Mouse (Mus musculus): ENCODE measurements around the gene AC141477.1. TPM values are rescaled to one million over a fixed set of nuclear protein-coding genes. Genes with fewer than 3 reads are reported as not detected.

The AC141477.1 gene
- total RNA-seq, 1 experiment from 2014 or later: not detected

DNA sequence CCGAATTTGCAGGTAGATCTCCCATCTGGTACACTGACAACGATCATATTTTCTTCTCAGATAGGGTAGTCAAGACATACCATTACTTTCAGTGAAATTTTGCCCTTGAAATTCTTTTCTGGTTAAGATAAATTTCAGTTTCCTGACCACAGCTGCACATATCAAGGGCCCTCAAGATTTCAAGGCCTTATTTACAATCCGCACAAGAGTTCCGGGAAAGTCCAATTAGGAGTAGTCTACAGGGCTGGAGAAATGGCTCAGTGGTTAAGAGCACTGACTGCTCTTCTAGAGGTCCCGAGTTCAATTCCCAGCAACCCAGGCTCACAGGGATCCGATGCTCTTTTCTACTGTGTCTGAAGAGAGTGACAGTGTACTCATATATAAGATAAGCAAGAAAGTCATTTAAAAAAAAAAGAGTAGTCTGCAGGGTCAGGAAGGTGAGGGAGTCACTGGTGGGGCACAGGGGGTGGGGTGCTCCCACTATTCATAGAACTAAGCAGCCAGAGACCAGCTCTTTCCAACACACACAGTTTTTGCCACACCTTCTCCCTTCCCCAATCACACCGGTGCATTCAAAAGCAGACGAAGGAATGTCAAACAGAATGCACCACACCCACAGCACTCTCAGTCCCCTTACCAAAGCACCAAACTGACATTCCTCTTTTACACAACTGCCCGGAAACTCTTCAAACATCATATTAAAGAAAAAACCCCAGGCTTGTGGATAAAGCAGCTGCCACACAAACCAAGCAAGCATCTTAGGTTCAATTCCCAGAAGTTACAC lies 945 bp downstream of the AC141477.1 start:
- no peak for ATAC-seq (replicated peaks in 1 of 2; ENCODE audit: insufficient read depth in 1 of 2, low FRiP score in 2 of 2, low TSS enrichment in 1 of 2, low read depth in 1 of 2, poor library complexity in 2 of 2, severe bottlenecking in 2 of 2)

DNA sequence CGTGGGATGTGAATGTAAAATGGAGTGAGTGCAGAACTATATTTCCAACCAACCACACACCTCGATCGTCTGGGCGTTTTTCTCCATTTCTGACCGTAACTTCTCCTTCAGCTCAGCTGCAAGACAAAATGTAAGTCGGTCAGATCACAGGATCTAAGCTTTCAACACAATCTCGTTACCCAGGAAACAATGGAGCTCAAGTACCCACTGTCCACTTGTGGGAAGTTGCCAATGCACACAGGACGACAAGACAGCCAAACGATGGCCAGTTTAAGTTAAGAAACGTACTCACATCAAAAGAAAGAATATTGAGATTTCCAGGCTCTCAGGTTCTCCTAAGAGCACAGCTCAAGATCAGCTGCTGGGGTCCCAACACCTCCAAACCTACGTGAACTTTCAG lies 6.3 kb downstream of the AC141477.1 start:
- ATAC-seq (replicated peaks in 1 of 2; ENCODE audit: insufficient read depth in 1 of 2, low FRiP score in 2 of 2, low TSS enrichment in 1 of 2, low read depth in 1 of 2, poor library complexity in 2 of 2, severe bottlenecking in 2 of 2): no peak

DNA sequence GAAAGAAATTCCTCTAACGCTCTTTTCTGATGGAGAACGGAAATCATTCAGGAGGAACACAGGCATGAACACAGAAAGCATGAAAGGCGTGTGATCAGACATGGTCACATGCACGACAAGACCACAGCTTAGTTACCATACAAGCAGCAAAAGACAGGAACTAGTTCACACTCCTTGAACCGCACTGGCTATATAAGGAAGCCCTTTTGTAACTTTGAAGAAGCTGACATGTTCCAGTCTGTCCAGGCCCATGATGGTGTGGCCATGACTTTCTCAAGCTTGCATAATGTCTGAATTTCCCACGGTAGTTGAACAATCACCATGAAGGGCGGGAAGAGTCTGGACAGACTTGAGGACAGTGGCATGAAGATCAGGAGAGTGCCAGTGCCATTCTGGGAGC lies 14.6 kb downstream of the AC141477.1 start:
- ATAC-seq (replicated peaks in 1 of 2; ENCODE audit: insufficient read depth in 1 of 2, low FRiP score in 2 of 2, low TSS enrichment in 1 of 2, low read depth in 1 of 2, poor library complexity in 2 of 2, severe bottlenecking in 2 of 2): peak in 1 of 2 experiments; percentile 48; a peak in 1 of 4 replicates

DNA sequence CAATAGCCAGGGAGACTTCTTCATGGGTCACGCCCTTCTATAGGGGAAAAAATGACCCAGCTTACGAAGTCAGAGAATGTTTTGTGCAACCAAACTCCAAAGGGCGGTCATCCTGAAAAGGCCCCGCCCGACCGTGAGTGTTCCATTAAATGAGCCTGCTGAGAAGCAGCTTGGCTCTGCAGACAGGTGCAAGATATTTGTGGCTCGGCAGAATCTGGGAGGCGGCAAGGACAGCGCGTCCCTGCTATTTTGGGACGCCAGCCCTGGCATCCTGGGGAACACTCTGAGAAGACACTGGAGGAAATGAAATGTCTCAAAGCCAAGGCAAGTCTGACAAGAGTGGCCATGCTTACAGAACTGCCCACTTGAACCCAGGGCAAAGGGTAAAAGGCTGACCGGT lies 23.4 kb downstream of the AC141477.1 start:
- no peak for ATAC-seq (replicated peaks in 1 of 2; ENCODE audit: insufficient read depth in 1 of 2, low FRiP score in 2 of 2, low TSS enrichment in 1 of 2, low read depth in 1 of 2, poor library complexity in 2 of 2, severe bottlenecking in 2 of 2)

DNA sequence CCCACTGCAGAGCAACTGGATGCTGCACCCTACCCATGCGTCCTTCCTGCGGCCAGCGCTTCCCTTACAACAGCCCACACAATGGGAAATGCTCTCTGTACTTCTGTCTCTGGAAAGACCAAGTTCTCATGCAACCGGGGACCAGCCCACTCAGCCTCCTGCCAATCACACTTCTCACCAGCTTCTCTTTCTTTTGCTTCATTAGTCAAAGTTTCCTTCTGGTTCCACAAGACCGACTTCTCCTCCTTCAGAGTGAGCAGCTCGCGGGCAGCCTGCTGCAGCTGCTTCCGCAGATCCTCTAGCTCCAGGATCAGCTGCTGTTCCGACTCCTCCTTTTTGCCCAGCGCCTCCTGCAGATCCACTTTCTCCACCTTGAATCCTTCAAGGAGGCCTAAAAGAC lies 31.7 kb downstream of the AC141477.1 start:
- no peak for ATAC-seq (replicated peaks in 1 of 2; ENCODE audit: insufficient read depth in 1 of 2, low FRiP score in 2 of 2, low TSS enrichment in 1 of 2, low read depth in 1 of 2, poor library complexity in 2 of 2, severe bottlenecking in 2 of 2)

DNA sequence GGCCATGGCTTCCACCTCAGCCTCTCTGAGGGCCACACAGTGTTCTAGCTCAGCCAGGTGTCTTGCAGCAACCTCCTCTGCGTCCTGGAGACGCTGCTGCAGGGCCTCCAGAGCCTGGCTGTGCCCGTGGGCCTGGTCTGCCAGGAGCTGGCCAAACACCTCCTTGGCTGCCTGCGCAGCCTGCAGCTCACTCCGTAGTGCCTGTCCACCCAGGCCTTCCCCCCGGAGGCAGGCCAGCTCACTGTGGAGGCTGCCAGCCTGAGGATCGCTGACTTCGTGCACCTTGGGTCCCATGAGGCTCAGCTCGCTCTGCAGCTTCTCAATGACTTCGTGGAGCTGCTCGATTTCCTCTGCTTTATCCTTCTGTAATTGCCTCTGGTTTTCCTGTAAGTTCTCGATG lies 47.6 kb downstream of the AC141477.1 start:
- no peak for ATAC-seq (replicated peaks in 1 of 2; ENCODE audit: insufficient read depth in 1 of 2, low FRiP score in 2 of 2, low TSS enrichment in 1 of 2, low read depth in 1 of 2, poor library complexity in 2 of 2, severe bottlenecking in 2 of 2)

DNA sequence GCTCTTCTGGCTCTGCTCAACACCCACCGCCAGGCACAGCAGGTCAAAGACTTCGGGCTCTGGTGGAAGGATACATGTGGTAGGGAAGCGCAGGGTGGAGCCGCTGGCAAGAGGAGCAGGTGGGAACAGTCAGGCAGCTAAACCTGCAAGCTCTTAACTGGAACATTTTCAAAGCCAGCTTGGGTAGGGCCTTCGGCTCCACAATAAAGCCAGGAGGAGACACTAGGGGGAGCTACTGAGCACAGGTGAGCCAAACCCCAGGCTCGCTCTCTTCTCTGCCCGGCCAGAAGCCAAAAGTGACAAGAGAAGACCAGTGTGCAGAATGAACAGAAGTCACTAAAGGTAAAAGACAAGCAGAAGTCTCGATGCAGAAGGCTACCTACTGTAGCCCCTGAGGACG lies 48.5 kb downstream of the AC141477.1 start:
- ATAC-seq (replicated peaks in 1 of 2; ENCODE audit: insufficient read depth in 1 of 2, low FRiP score in 2 of 2, low TSS enrichment in 1 of 2, low read depth in 1 of 2, poor library complexity in 2 of 2, severe bottlenecking in 2 of 2): peak in 1 of 2 experiments; percentile 25; a peak in 1 of 4 replicates

DNA sequence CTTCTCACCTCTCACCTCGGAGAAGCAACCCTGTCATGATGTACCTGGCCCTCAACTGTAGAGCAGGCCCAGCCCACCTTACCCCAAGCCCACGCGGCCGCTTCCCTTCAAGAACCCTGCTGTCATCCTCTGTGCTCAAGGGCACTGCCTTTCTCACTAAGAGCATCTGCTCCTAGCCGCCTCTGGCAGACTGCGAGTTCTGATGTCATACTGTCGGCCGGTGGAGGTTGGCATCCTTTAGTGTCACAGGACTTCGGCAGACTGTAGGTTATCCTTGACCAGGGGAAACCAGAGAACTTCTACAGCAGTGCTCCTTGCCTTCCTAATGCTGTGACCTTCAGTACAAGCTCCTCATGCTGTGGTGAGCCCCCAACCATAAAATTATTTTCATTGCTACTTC lies 49.1 kb downstream of the AC141477.1 start:
- ATAC-seq (replicated peaks in 1 of 2; ENCODE audit: insufficient read depth in 1 of 2, low FRiP score in 2 of 2, low TSS enrichment in 1 of 2, low read depth in 1 of 2, poor library complexity in 2 of 2, severe bottlenecking in 2 of 2): no peak

Other genes starting within 250 kb of the AC141477.1 start
- 4.2 and 5.8 TPM in 2 replicates for gene Prmt2, start 202.6 kb downstream of the AC141477.1 start, total RNA-seq (2017)
- gene S100b, start 186.6 kb downstream of the AC141477.1 start, total RNA-seq (2017): not detected in 2 replicates
- 6.0 and 8.5 TPM in 2 replicates for gene Dip2a, start 95.2 kb downstream of the AC141477.1 start, total RNA-seq (2017)
- 72.1 and 90.7 TPM in 2 replicates for gene Pcnt, start 2.3 kb upstream of the AC141477.1 start, total RNA-seq (2017)
- not detected in 2 replicates for gene 2610028H24Rik, start 8.6 kb upstream of the AC141477.1 start, total RNA-seq (2017)
- gene Mcm3ap, start 28.5 kb upstream of the AC141477.1 start, total RNA-seq (2017): 65.7 and 67.2 TPM in 2 replicates
- 6.1 and 7.1 TPM in 2 replicates for gene Ybey, start 28.7 kb upstream of the AC141477.1 start, total RNA-seq (2017)
- 3.8 and 8.2 TPM in 2 replicates for gene Lss, start 91.1 kb upstream of the AC141477.1 start, total RNA-seq (2017)
- gene Spatc1l, start 121.8 kb upstream of the AC141477.1 start, total RNA-seq (2017): not detected in 2 replicates
- not detected in 2 replicates for gene Ftcd, start 135.2 kb upstream of the AC141477.1 start, total RNA-seq (2017)
- gene Col6a2, start 183.2 kb upstream of the AC141477.1 start, total RNA-seq (2017): not detected in 2 replicates